Mouse (Mus musculus) forebrain, embryonic 14.5 days (tissue): Measurements from ENCODE around the gene Tbx10. TPM values are rescaled to one million over a fixed set of nuclear protein-coding genes. Genes with fewer than 3 reads are reported as not detected.

ENCODE experiments used
- ATAC-seq: fragments of 200-750 bp; cut with Nextera tagmentation; 2 replicates; pipeline ENCODE4 v1.8.0; 2017; ENCODE audit warnings: mild to moderate bottlenecking, moderate library complexity
- DNase-seq: peaks from one replicate; pipeline ENCODE4 v3.0.0-alpha.2; 2015; ENCODE audit warnings: low spot score
- H3K27ac ChIP-seq: fragments of 300-500 bp; sonication (generic); 2 replicates; pipeline ENCODE4 v1.5.1; 2014; ENCODE audit warnings: low read depth, mild to moderate bottlenecking, control low read depth, low read length, moderate library complexity
- H3K27me3 ChIP-seq: fragments of 300-500 bp; sonication (generic); replicated peaks from 2 replicates; pipeline ENCODE4 v1.6.1; 2014; ENCODE audit warnings: low read length, control low read depth, mixed read lengths; ENCODE audit not compliant: control insufficient read depth, insufficient read depth
- H3K36me3 ChIP-seq: fragments of 300-500 bp; sonication (generic); 2 replicates; pipeline ENCODE4 v1.6.1; 2014; ENCODE audit warnings: low read length, control low read depth; ENCODE audit not compliant: control insufficient read depth, insufficient read depth
- H3K4me1 ChIP-seq: fragments of 300-500 bp; sonication (generic); 2 replicates; pipeline ENCODE4 v1.6.1; 2014; ENCODE audit warnings: antibody characterized with exemption, low read length, control low read depth; ENCODE audit not compliant: control insufficient read depth, insufficient read depth
- H3K4me2 ChIP-seq: fragments of 300-500 bp; sonication (generic); 2 replicates; pipeline ENCODE4 v1.6.1; 2014; ENCODE audit warnings: mild to moderate bottlenecking, control low read depth, low read length
- H3K4me3 ChIP-seq: fragments of 300-500 bp; sonication (generic); 2 replicates; pipeline ENCODE4 v1.5.1; 2014; ENCODE audit warnings: low read depth, low read length, control low read depth
- H3K9ac ChIP-seq: fragments of 300-500 bp; sonication (generic); 2 replicates; pipeline ENCODE4 v1.6.1; 2014; ENCODE audit warnings: mild to moderate bottlenecking, low read length, control low read depth, moderate library complexity
- H3K9me3 ChIP-seq: fragments of 300-500 bp; sonication (generic); replicated peaks from 2 replicates; pipeline ENCODE4 v1.6.1; 2016; ENCODE audit warnings: low read length, control low read depth, mixed read lengths; ENCODE audit not compliant: control insufficient read depth
- WGBS: fragments of 180-500 bp; shearing (Covaris S2); extraction: QIAGEN DNeasy Blood & Tissue Kit; methylation state at CpG from one replicate; pipeline ENCODE4 v1.1.7; 2014; 5-methylcytosine and 5-hydroxymethylcytosine counted together
- polyA plus RNA-seq: library from polyadenylated mRNA; unstranded; fragments of >200 nt; fragmentation: Nextera tagmentation; extraction: Ambion mirVana; gene quantifications from 2 replicates; pipeline ENCODE4 v1.2.1, GENCODE M21; 2014

The Tbx10 gene
- polyA plus RNA-seq, 1 experiment from 2014 or later: not detected

DNA sequence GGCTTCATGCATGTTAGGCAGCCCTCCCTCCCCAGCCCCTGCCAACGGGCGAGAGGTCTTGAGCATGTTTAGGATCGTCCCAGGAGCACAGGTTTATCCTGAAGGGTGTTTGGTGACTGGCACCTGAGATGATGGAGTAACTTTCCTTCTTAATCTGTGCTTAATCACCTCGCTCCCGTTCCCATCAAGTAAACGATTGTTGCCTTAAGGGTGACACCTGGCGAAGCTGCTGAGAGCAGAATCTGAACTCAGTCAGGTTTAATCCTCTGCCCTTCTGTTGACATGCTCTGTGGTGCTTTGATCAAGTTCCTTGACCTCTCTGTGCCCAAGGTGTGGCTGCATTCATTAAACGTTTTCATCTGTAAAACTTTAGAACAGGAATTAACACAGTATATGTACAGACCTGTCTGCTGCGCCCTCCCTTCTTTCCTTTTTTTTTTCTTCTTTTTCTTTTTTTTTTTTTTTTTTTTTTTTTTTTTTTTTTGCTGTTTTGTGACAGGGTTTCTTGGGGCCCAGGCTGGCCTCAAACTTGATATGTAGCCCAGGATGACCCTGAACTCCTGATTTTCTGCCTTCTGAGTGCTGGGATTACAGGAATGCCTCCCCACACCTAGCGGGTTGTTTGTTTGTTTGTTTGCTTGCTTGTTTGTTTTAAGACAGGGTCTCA, 25.5 kb downstream of the Tbx10 start:
- DNase-seq: no peak
- Histone ChIP-seq H3K4me3 (no peak overlapping the region), H3K4me1 (no peaks in the 10 kb centered on the region), H3K9ac (no peak overlapping the region), H3K9me3 (no peaks in the 10 kb centered on the region), H3K4me2 (no peak overlapping the region), H3K27me3 (no peaks in the 10 kb centered on the region), H3K27ac (no peak overlapping the region), H3K36me3 (no peaks in the 10 kb centered on the region)
- 66% methylated on average over 10 of the region's 10 CpGs for WGBS
- ATAC-seq: no peak

DNA sequence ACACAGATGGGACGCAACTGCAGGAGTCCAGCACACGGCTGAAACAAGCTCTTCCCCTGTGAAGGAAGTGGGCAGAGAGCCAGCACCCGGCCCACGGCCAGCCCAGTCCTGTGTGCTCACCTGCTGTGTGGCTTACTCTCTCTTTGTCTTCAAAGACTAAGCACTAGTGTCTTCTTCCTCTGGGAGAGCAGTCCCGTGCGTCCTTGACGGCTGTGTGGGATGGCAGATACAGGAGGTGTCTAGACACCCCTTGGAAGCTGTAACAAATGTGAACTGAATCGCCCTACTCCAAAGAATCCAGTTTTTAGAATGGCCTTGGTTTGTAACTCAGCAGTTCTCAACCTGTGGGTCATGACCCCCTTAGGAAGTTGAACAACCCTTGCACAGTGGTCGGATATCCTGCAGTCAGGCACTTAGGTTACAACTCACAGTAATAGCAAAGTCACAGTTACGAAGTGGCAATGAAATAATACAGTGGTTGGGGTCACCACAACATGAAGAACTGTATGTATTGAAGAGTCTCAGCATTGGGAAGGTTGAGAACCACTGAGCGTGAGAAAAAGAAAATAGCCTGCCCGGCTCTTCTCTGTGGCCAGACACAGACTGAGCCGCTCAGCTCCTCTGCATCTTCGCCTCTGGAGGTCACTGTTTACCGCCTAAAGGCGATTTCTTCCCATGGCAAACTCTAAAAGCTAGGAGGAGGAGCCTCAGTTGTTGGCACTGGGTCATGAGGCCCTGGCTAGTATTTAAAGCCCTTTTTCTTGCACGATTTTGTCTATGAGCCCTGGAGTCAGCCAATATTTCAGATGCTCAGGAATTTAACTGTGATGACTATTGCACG, 26.4 kb downstream of the Tbx10 start:
- WGBS: 26% methylated on average over 18 of the region's 18 CpGs
- peak; percentile 87 for DNase-seq
- peak; percentile 66; the same call in 1 of the 2 replicates for ATAC-seq
- Histone ChIP-seq H3K36me3 (no peaks in the 10 kb centered on the region), H3K27ac (no peak overlapping the region), H3K27me3 (no peaks in the 10 kb centered on the region), H3K4me3 (no peak overlapping the region), H3K9me3 (no peaks in the 10 kb centered on the region), H3K4me2 (no peak overlapping the region), H3K9ac (no peak overlapping the region), H3K4me1 (no peaks in the 10 kb centered on the region)

DNA sequence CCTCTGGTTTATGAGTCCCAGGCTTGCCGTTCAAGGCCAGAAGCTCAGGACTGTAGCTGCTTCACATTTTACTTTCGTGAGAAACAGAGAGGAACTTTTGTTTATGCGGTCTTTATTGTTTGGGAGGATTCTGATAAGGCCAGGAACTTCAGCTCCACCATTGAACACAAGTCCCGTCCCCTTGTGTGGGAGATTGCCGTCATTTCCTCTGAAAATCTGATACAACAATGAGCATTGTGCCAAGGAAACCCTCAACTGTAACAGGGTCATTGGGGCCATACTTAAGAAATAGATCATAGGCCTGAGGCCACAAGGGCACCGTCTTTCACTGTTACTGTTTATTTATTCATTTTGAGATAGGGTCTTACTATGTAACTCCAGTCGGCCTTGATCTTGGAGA, 30.6 kb downstream of the Tbx10 start:
- 85% methylated on average over 7 of the region's 7 CpGs for WGBS
- H3K27me3 ChIP-seq: no peaks in the 10 kb centered on the region
- H3K9ac ChIP-seq: no peak overlapping the region
- no peak overlapping the region for H3K4me3 ChIP-seq
- no peaks in the 10 kb centered on the region for H3K4me1 ChIP-seq
- DNase-seq (no peak), ATAC-seq (no peak)
- no peak overlapping the region for H3K4me2 ChIP-seq
- no peak overlapping the region for H3K27ac ChIP-seq
- no peaks in the 10 kb centered on the region for H3K9me3 ChIP-seq
- no peaks in the 10 kb centered on the region for H3K36me3 ChIP-seq

DNA sequence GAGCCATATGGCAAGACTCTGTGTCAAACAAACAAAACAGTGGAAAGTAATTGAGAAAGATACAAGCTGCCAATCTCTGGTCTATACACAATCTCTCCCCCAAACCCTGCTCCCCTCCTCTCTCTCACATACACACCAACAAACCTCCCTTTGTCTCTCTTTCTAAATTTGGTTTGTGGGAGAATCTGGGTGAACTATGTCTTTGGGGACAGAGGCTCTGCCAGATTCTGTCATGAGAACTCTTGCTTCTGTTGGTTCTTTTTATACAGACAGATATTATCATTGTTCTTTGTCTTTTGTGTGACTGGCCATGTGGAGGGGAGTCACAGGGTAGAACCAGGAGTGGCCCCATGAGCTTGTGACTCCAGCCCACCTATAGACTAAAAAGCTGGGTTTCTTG, 35.0 kb downstream of the Tbx10 start:
- Histone ChIP-seq H3K4me3 (no peak overlapping the region), H3K9me3 (no peaks in the 10 kb centered on the region), H3K4me2 (no peak overlapping the region), H3K36me3 (no peaks in the 10 kb centered on the region), H3K4me1 (no peaks in the 10 kb centered on the region), H3K9ac (no peak overlapping the region), H3K27ac (no peak overlapping the region), H3K27me3 (no peaks in the 10 kb centered on the region)
- no peak for ATAC-seq
- DNase-seq: no peak

DNA sequence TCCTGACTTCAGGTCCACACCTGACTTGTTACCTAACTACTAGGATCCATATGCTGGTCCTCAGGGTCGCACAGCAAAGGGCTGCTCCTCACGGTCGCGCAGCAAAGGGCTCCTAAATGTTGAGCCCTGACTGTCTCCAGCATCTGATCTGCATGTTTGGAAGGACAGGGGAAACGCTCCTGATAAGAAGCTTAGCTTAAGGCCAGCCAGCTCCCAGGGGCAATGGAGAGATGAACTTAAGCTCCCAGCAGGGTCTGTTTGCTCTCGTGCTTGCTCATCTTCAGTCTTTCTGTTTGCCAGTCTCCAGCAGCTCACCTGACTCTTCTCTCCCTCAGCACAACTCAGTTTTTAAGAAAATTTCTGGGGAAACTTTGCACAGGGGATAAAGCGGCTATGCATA, 40.1 kb downstream of the Tbx10 start:
- 0 out of 2 replicates have a peak, but pooled peaks cover 2% of the 10 kb centered on the region for H3K36me3 ChIP-seq
- no peaks in the 10 kb centered on the region for H3K9me3 ChIP-seq
- 54% methylated on average over 7 of the region's 7 CpGs for WGBS
- no peak overlapping the region for H3K4me2 ChIP-seq
- no peak overlapping the region for H3K9ac ChIP-seq
- no peak for ATAC-seq
- H3K27ac ChIP-seq: no peak overlapping the region
- H3K4me1 ChIP-seq: peaks cover 2% of the 10 kb centered on the region; the same call in 1 of the 2 replicates
- H3K4me3 ChIP-seq: no peak overlapping the region
- no peaks in the 10 kb centered on the region for H3K27me3 ChIP-seq
- no peak for DNase-seq

DNA sequence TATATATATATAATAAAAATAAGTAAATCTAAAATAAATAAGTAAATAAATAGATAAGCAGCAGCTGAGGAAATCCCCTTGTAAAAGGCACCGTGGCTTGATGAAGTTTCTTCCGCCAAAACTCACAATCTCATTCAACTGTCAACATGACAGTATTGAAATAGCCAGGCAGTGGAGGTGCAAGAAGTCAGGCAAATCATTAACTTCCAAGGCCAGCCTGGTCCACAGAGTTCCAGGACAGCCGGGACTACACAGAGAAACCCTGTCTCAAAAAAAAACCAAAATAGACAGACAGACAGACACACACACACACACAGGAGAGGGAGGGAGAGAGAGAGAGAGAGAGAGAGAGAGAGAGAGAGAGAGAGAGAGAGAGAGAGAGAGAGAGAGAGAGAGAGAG, 40.7 kb downstream of the Tbx10 start:
- Histone ChIP-seq H3K9me3 (no peaks in the 10 kb centered on the region), H3K27me3 (no peaks in the 10 kb centered on the region), H3K27ac (no peak overlapping the region), H3K4me2 (no peak overlapping the region), H3K4me3 (no peak overlapping the region), H3K9ac (no peak overlapping the region), H3K4me1 (peaks cover 2% of the 10 kb centered on the region; the same call in 1 of the 2 replicates), H3K36me3 (0 out of 2 replicates have a peak, but pooled peaks cover 2% of the 10 kb centered on the region)
- WGBS: 75% methylated on average over 3 of the region's 3 CpGs
- DNase-seq: no peak
- ATAC-seq: no peak

DNA sequence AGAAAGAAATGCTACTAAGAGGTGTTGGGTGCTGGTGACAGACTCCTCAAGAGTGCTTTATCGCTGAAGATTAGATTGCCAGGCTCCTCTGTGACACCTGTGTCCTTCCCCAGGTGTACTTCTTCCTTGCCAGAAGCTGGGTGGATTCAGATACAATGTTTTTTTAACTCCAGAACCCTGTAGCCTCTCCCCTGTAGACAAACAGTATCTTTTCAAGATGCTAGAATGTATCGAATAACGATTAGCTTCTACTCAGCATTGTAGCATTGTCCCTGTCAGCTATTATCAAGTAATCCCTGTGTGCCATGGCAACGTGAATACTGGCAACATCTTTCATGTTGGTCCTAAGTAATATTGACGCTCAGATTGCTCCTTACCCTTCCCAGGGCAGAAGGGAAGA, 41.2 kb downstream of the Tbx10 start:
- Histone ChIP-seq H3K9ac (no peak overlapping the region), H3K4me2 (no peak overlapping the region), H3K27me3 (no peaks in the 10 kb centered on the region), H3K9me3 (no peaks in the 10 kb centered on the region), H3K4me3 (no peak overlapping the region), H3K36me3 (0 out of 2 replicates have a peak, but pooled peaks cover 2% of the 10 kb centered on the region), H3K27ac (no peak overlapping the region), H3K4me1 (peaks cover 2% of the 10 kb centered on the region; the same call in 1 of the 2 replicates)
- 59% methylated on average over 5 of the region's 5 CpGs for WGBS
- no peak for ATAC-seq
- no peak for DNase-seq

DNA sequence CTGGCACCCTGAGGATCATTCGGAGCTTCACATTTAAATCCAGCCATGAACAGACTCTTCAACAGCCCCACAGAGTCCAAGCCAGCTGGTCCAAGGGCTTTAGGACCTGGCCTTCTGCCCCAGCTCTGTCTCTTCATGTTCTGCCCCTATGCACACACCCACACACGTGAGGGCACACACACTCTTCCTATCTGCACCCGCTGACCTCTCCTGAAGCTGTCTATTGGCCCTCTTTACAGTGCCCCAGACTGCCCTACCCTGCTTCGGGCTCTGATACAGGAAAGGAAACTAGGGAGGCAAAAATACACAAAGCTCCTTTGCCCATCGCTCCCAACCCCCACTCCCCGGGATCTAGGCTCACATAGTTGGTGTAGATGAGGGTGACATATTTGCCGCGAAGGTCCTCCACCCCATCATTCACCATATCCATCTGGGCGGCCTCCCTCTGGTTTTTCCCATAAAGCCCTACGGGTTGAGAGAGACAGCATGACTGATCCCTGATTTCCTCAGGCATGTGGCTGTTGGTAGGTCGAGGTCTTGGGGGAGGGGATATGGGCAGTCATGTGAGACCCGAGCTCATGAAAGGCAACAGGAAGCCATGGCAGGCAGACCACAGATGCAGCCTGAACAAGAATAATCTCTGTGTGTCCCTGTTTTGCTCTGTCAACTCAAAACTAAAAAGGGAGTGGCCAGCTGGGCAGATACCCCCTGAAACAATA, 43.9 kb downstream of the Tbx10 start:
- H3K27ac ChIP-seq: no peak overlapping the region
- DNase-seq: no peak
- 0 out of 2 replicates have a peak overlapping the region, but pooled peaks have one; percentile 3 for H3K4me2 ChIP-seq
- H3K27me3 ChIP-seq: no peaks in the 10 kb centered on the region
- H3K4me3 ChIP-seq: no peak overlapping the region
- no peak overlapping the region for H3K9ac ChIP-seq
- WGBS: 90% methylated on average over 12 of the region's 12 CpGs
- no peak for ATAC-seq
- no peaks in the 10 kb centered on the region for H3K9me3 ChIP-seq
- H3K4me1 ChIP-seq: peaks cover 2% of the 10 kb centered on the region; the same call in 1 of the 2 replicates
- H3K36me3 ChIP-seq: 0 out of 2 replicates have a peak, but pooled peaks cover 2% of the 10 kb centered on the region
